Mouse (Mus musculus): ENCODE results near the gene Gm2007. TPM values are rescaled to one million over a fixed set of nuclear protein-coding genes. Genes with fewer than 3 reads are reported as not detected.
"Not testable (repeated sequence)": the region's sequence is repeated elsewhere in the genome, so short reads cannot be mapped to it uniquely, and the experiment has no call there.

Gene Gm2007
- not detected in 2 replicates for polyA plus RNA-seq (2015; fragmentation: Nextera tagmentation; extraction: Ambion mirVana)

DNA sequence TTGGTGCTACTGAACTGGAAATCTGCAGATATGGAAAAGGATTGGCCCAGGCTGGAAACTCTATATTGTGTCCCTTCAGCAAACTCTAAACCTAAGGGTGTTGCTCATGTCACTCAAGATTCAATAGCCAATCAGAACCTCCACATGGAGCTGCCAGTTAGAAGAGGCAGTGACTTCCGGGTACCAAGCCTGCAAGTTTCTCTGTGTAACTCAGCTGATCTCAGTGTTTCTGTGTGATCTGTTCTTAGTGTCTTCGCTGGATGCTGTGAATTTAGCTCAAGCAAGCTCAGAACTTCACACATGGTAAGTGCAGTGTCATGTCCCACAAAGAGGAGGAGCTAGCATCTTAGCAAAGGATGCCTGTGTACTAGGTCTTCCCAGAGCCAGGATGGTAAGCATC is at the start of gene Gm2007:
Gm2007 (plus strand) TSS at position 301 of the 400 bp plus-strand sequence.
- H3K4me3 ChIP-seq; H3K27ac ChIP-seq; H3K27me3 ChIP-seq; H3K36me3 ChIP-seq; ATAC-seq (ENCODE audit: insufficient number of reproducible peaks, insufficient read depth, low FRiP score, low TSS enrichment, low read depth); H3K9me3 ChIP-seq; H3K9ac ChIP-seq; H3K4me1 ChIP-seq; H3K4me2 ChIP-seq: not testable (repeated sequence)
- WGBS: no CpG with 5 or more reads among the region's 2 CpGs

DNA sequence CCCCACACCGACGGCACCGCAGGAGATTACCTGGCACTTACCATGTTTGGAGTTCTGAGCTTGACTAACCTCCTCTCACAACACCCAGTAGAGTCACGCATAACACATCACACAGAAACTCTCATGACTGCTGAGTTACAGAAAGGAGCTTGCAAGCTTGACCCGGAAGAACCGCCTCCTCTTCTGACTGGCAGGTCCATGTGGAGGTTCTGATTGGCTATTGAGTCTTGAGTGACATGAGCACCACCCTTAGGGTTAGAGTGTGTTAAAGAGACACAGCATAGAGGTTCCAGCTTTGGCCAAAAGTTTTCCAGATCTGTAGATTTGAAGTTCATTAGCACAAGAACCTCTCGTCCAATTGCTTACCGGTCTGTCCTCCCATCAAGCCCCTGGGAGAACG is 37.8 kb upstream of the Gm2007 start, which contains the start of gene Zfp969:
Zfp969 (minus strand) TSS at position 101 of the 400 bp plus-strand sequence.
- ATAC-seq (ENCODE audit: insufficient number of reproducible peaks, insufficient read depth, low FRiP score, low TSS enrichment, low read depth): not testable (repeated sequence)

GRCm38 (mm10) chr2:175800993-175801392 is 59.7 kb downstream of the Gm2007 start, which contains the start of gene Gm14288:
Gene Gm14288, minus strand, starts transcription at chr2:175801093.
- H3K27me3 ChIP-seq; H3K9ac ChIP-seq; H3K4me2 ChIP-seq; H3K4me3 ChIP-seq; H3K9me3 ChIP-seq; H3K4me1 ChIP-seq; H3K27ac ChIP-seq; ATAC-seq (ENCODE audit: insufficient number of reproducible peaks, insufficient read depth, low FRiP score, low TSS enrichment, low read depth); H3K36me3 ChIP-seq: not testable (repeated sequence)
- no CpG with 5 or more reads among the region's 6 CpGs for WGBS

More for the DNA sequence above, 37.8 kb upstream of the Gm2007 start, which contains the start of gene Zfp969:
- not testable (repeated sequence) for H3K4me2 ChIP-seq, H3K9ac ChIP-seq, H3K36me3 ChIP-seq, H3K4me1 ChIP-seq, H3K27ac ChIP-seq, H3K4me3 ChIP-seq, H3K9me3 ChIP-seq, H3K27me3 ChIP-seq
- WGBS: no CpG with 5 or more reads among the region's 9 CpGs

Other genes with a start within 250 kb of the Gm2007 start
- gene Gm11007, start 97.6 kb upstream of the Gm2007 start, polyA plus RNA-seq (2015; fragmentation: Nextera tagmentation; extraction: Ambion mirVana): not detected in 2 replicates
- 11.1 and 20.4 TPM in 2 replicates for gene Zfp969, start 37.9 kb upstream of the Gm2007 start, polyA plus RNA-seq (2015; fragmentation: Nextera tagmentation; extraction: Ambion mirVana)
- gene Gm14288, start 59.6 kb downstream of the Gm2007 start, polyA plus RNA-seq (2015; fragmentation: Nextera tagmentation; extraction: Ambion mirVana): 3.1 TPM in 1 of 2 replicates, not detected in the other
- gene Gm6710, start 127.7 kb downstream of the Gm2007 start, polyA plus RNA-seq (2015; fragmentation: Nextera tagmentation; extraction: Ambion mirVana): 24.6 and 25.5 TPM in 2 replicates
- 3.3 and 4.4 TPM in 2 replicates for gene Zfp966, start 189.6 kb downstream of the Gm2007 start, polyA plus RNA-seq (2015; fragmentation: Nextera tagmentation; extraction: Ambion mirVana)
- gene Gm2026, start 223.8 kb downstream of the Gm2007 start, polyA plus RNA-seq (2015; fragmentation: Nextera tagmentation; extraction: Ambion mirVana): 30.6 and 32.4 TPM in 2 replicates

Measured in embryonic facial prominence, embryonic 13.5 days (tissue).